Mouse (Mus musculus) lung, postnatal 4 days (tissue): ENCODE data around the gene Exd2.

ENCODE experiments used
- DNase-seq, 2 experiments: peaks; one replicate each; pipeline ENCODE4 v3.0.0; 2021

The Exd2 gene

DNA sequence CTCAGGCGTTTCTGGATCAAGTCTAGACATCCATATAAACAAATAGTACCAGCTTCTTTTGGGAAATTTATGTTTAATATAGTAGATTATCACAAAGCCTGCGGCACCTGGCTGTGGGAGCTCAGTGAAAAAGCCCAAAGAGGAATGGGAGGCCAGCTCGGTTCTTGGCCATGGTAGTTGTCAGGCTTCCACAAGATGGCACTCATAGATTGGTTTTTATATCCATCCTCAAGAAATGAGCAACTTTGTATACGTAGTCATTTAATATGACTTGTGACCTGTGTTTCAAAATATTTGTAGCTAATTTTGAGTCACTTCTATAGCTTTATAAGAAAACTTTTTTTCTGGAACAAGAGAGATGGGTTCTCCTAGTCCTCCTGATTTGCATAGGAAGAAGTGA, 35.5 kb downstream of the Exd2 start:
- DNase-seq = no peak

- DNase-seq = no peak
These were observed 37.6 kb downstream of the Exd2 start for GRCm38 (mm10) chr12:80500506-80500905.

GRCm38 (mm10) chr12:80504718-80505117, 41.8 kb downstream of the Exd2 start:
- DNase-seq = peak in 1 of 2 experiments; percentile 36

- peak; percentile 20 to 64 for DNase-seq
These were observed 44.3 kb downstream of the Exd2 start for GRCm38 (mm10) chr12:80507041-80507745.

GRCm38 (mm10) chr12:80517977-80518376, 55.1 kb downstream of the Exd2 start, which contains the start of gene Galnt16:
TSS of gene Galnt16 (plus strand) at chr12:80518277.
- DNase-seq = no peak

DNA sequence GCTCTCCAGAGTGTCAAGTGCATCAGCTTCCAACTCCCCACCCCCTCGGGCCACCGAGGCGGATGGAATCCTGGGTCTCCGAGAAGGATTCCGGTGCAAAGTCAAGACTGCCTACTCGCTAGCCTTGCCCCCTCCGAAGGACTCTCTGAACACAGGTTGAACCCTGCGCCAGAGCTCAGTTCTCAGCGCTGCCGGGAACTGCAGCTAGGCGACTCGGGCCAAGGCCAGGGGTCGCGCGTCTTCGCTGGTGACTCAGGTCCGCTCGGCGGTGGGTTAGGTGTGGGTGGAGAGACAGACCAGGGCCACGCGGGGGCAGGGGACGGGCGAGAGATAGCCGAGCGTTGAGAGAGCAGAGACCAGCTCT, 55.5 kb downstream of the Exd2 start:
- DNase-seq = peak in 1 of 2 experiments; percentile 27

DNA sequence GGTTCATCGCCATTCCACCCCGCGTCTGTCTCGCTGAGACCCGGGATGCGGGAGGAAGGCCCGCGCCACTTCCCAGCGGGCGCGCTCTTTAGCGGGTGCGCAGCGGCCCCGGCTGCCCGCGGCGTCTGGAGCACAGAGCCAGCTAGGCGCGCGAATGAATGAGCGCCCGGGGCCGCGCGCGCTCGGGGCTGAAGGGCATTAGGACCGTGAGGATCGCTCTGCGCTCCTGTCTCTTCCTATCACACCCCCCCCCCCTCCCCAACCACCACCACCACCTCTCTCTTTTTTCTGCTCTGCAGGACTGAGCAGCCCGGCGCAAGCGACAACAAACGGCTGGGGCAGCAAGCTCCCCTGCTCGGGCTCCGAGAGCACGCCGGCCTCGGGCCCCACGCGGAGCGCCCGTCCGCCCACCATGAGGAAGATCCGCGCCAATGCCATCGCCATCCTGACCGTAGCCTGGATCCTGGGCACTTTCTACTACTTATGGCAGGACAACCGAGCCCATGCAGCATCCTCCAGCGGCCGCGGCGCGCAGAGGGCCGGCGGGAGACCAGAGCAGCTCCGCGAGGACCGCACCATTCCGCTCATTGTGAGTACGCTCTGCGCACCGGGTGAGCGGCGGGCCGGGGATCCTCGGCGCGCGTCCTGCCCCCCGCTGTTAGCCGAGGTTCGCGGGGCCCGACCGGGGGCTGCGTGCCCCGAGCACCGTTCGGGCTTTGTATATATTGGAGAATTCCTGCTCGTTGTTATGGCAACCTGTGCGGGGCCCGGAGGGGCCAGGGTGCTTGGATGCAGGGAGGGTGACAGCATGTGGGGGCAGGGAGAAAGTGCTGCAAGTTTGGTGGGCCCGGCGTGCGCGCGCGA, 56.1 kb downstream of the Exd2 start:
- DNase-seq = peak; percentile 21 to 49

DNA sequence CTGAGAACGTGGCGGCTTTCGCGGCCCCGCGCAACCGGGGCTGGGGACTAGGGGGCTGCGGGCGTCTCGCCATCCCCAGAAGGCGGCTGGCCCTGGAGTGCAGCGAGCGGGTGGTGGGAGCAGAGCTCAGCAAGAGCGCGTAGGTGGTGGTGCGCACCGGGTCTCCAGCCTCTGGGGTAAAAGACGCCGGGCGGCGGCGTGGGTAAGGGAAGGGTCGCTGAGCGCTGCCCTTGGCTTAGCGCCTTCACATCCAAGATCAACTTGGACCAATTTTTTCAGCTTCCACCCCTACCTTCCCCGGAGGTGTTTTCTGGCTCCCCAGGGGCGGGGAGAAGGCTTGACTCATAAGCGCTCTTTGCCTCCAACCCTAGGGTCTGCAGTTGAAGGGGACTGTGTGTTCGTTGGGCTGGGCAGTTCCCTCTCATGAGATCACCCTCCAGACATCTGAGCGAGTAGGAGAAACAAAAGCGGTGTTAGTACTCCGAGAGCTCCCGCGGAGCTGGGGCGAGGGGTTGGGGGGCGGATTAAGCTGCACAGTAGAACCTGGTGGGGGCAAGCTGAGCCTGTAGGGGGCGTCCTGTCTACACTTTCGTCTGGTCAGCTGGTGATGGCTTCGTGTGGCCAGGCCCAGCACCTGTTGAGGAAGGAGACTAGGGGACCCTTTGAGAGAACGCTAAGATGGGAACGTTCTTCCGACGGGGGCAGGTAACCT, 56.9 kb downstream of the Exd2 start:
- DNase-seq = peak; percentile 32 to 40

- peak; percentile 27 to 53 for DNase-seq
These were observed 59.1 kb downstream of the Exd2 start for GRCm38 (mm10) chr12:80522006-80522405.

- no peak for DNase-seq
These were observed 61.5 kb downstream of the Exd2 start for GRCm38 (mm10) chr12:80524276-80524921.

DNA sequence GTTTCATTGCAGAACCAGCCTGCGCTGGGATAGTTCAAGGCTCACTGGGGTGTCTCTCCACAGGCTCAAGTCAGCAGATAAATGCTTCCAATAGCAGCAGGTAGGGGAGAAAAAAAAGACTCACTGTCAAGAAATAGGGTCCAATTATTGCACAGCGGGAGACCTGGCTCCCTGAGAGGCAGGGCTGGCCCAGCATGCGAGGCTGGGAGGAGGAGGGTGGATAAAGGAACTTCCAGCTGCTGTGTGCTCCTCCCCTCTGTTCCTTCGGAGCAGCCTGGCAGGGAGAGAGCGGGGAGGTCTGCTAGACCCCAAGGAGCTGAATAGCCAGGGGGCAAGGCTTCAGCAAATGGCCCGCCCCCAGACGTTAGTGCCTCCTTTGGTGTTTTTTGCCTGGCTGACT, 62.6 kb downstream of the Exd2 start:
- peak in 1 of 2 experiments; percentile 40 for DNase-seq

DNA sequence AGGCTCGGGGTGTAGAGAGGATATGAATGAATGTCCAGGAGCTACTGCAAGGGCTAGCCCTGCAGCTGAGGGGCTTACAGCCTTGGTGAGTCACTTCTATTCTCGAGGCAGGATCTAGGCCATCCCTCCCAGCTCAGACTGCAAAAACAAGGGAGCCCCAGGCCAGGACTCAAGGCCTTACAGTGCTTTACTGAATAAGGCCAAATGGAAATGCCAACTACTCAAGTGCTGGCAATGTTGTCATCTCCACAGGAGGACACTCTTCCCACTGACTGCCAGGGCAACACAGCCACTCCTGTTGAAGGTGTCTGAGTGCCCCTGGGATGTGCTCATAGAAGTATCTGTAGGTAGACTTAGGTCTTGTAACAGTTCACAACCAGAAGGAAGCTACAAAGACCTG, 63.6 kb downstream of the Exd2 start:
- no peak for DNase-seq

DNA sequence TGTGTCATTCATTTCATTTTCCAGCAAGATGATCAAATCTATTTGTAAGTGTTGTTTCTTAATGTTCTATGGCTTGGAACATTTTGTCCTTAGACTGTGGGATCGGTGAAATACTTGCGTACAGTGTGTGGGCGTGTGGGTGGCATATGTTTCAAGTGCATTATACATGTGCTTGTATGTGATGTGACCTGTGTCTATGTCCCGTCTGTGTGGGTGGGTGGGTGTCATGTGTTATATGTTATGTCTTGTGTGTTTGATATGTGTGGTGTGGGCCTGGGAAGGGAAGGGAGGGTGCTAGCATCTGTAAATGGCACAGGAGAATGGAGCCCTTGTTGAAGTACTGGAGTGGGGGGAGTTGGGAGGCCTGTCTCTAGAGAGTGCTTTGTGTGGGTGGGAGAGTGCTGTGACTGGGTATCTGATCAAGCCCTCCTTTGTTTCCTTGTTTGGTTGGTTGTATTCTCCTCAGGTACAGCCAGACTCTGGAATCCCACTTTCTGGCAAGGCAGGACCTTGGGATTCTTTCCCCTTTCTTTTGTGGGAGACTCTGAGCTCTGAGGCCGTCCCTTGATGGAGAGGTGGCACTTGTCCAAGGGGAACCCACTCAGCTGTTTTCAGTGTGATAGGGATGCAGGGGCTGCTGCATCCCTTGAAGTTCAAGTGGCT, 65.0 kb downstream of the Exd2 start:
- DNase-seq = no peak

DNA sequence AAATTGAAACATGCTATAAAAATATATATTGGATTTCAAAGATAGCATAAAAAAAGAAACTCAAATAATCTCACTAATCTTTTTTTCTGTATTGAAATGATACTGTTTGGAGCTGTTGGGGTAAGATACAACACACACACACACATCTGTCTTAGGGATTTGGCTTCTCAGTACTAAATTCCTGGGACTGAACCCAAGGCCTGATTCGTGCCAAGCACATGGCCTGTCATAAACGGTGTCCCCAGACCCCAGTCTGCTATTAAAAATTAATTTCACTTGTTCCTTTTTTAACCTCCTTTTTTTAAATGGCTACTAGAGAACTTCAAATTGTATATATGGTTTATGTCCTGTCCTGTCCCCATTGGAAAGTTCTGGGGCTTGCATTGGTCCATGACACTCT, 67.2 kb downstream of the Exd2 start:
- DNase-seq = peak in 1 of 2 experiments; percentile 51

DNA sequence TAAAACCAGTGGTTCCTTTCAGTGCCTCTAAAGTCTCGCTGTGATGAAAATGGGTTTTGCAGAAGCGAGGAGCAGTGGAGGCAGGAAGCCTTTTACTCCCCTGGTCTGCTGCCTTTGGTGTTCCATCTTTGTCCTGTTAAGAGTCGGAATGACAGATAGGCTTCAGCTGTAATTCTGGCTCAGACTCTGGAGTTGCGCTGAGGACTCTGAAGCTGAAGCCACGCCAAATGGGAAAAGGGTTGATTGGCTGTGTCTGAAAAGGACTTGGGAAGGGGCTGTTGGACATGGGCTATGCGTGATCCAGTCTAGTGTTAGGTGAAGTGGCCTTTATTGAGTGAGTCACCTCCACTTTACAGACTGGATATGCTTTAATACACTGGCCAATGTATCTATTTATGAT, 67.7 kb downstream of the Exd2 start:
- peak in 1 of 2 experiments; percentile 43 for DNase-seq

GRCm38 (mm10) chr12:80531585-80531984, 68.7 kb downstream of the Exd2 start:
- no peak for DNase-seq

- no peak for DNase-seq
These were observed 71.0 kb downstream of the Exd2 start for GRCm38 (mm10) chr12:80533876-80534275.

DNA sequence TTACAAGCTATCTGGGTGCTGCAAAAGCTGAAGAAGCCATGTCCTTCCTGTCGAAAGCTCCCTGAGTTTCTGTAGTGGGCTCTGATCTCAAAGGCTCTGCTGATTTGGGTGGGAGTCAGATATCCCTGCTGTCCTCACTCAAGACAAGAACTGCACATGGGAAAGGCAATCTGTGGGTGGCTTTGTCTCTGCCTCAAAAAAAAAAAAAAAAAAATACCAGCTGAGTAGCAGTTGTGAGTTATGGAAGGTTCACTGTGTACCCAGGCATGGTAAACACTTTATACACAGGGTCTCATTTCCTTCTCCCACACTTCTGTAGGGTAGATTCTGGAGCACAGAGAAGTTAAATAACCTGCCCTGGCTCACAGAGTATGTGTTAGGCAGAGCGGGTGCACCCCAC, 74.4 kb downstream of the Exd2 start:
- no peak for DNase-seq

GRCm38 (mm10) chr12:80538311-80538710, 75.4 kb downstream of the Exd2 start:
- DNase-seq = peak in 1 of 2 experiments; percentile 65

GRCm38 (mm10) chr12:80545310-80545709, 82.4 kb downstream of the Exd2 start:
- no peak for DNase-seq

DNA sequence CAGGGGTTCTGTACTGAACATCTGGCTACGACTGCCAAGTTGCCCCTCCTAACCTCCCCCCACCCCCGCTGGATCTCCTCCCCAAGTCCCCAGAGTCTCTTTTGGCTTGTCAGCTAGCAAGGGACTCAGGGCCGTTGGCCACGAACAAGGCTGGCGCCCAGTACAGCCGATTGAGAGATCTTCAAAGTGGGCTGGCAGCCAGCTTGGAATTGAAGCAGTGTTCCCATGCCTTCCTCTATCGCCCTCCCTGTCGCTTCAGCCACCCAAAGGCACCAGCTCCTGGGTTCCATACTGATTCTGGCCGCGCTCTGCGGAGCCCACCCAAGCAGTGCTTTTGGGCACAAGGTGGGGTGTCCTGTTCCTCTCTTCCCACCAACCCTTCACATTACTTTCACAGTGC, 86.8 kb downstream of the Exd2 start:
- peak; percentile 48 to 71 for DNase-seq
